Mouse (Mus musculus) megakaryocyte, embryonic 14.5 days (primary cell): ENCODE results near the gene Tmem119. TPM values are rescaled to one million over a fixed set of nuclear protein-coding genes. Genes with fewer than 3 reads are reported as not detected.

Experiments
- H3K27me3 ChIP-seq: replicated peaks from 2 replicates; pipeline ENCODE3; 2012; ENCODE audit warnings: inconsistent platforms
- H3K36me3 ChIP-seq: replicated peaks from 2 replicates; pipeline ENCODE3; 2012; ENCODE audit warnings: low read length, inconsistent platforms, mixed read lengths
- H3K4me1 ChIP-seq: 2 replicates; pipeline ENCODE4 v1.6.1; 2012; ENCODE audit warnings: inconsistent platforms
- H3K4me3 ChIP-seq: replicated peaks from 2 replicates; pipeline ENCODE3; 2012; ENCODE audit warnings: moderate library complexity, mild to moderate bottlenecking, inconsistent platforms
- H3K9me3 ChIP-seq: 2 replicates; pipeline ENCODE4 v1.6.1; 2012; ENCODE audit warnings: inconsistent platforms
- FLI1 ChIP-seq: IDR thresholded peaks from 2 replicates; pipeline ENCODE4 v1.6.1; 2012; ENCODE audit warnings: low read length, inconsistent platforms, mixed read lengths
- GATA1 ChIP-seq: IDR thresholded peaks from 3 replicates; pipeline ENCODE4 v1.6.1; 2012; ENCODE audit warnings: mixed read lengths, low read length, inconsistent platforms, borderline replicate concordance
- polyA plus RNA-seq: library from polyadenylated mRNA; stranded (reverse); fragments of >175 nt; gene quantifications from 2 replicates; pipeline ENCODE4 v1.2.3, GENCODE M21; 2012; ENCODE audit warnings: low replicate concordance; ENCODE audit not compliant: insufficient read depth

Tmem119 gene
- polyA plus RNA-seq, 1 experiment: 4.0 TPM

- peaks cover 29% of the 10 kb centered on the region for H3K36me3 ChIP-seq
- H3K9me3 ChIP-seq: no peaks in the 10 kb centered on the region
- TF ChIP-seq GATA1 (no peak), FLI1 (no peak)
- H3K27me3 ChIP-seq: peaks cover 3% of the 10 kb centered on the region
- peaks cover 58% of the 10 kb centered on the region for H3K4me1 ChIP-seq
- no peak overlapping the region for H3K4me3 ChIP-seq
These were observed 36.6 kb upstream of the Tmem119 start for GRCm38 (mm10) chr5:113836961-113837360.

DNA sequence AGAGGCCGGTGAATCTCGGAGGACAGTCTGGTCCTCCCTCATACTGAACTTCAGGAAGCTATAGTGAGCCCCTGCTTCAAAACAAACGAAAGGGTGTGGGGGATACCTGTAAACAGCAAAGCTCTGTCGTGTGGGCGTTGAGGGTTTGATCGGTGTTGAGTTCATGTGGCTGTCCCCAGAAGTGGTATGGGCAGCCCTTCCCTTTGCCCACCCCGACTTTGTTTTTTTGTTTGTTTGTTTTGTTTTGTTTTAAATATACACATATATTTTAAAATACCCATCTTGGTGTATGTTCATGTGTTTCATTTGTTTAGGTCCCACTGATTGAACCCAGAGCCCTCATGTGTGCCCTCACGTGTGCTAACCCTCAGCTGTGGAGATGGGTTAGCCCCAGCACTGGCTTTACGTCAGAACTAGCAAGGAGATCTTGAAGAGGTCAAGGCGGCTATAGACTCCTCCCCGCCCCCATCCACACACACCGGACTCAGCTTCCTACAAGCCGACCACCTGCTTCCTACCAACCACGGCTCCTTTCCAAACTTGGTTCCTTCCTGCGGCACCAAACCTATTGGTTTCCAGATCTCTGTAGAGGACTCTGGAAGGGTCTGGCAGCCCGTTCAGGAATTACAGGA is 33.1 kb upstream of the Tmem119 start:
- Histone ChIP-seq H3K36me3 (peaks cover 3% of the 10 kb centered on the region), H3K4me3 (no peak overlapping the region), H3K27me3 (peaks cover 7% of the 10 kb centered on the region), H3K4me1 (peaks cover 58% of the 10 kb centered on the region), H3K9me3 (no peaks in the 10 kb centered on the region)
- no peak for TF ChIP-seq FLI1
- TF ChIP-seq GATA1: no peak

DNA sequence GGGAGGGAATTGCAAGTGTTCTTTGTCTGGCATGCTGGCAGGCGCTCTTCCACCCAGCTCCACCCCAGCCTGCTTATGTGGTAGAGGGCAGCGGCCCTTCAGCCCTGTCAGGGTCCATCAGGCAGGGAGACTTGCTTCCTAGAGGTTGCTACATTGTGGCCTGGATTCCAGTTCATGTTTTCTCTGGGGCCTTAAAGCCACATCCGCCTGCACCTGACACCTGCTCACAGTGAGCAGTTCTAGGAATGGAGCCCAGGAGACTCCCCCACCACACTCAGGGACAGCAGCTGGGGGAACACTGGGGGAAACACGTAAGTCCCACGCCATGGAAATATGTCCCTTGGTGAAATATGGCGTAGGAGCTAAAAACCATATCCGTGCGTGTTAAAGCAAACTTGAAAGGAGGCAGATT is 32.2 kb upstream of the Tmem119 start, which contains the start of gene Selplg:
Gene Selplg (minus strand): TSS at position 155 of the 412 bp plus-strand sequence.
- H3K4me1 ChIP-seq: peaks cover 62% of the 10 kb centered on the region
- TF ChIP-seq FLI1 (no peak), GATA1 (no peak)
- no peak within 1 kb of the TSS for H3K4me3 ChIP-seq
- peaks cover 9% of the 10 kb centered on the region for H3K27me3 ChIP-seq
- H3K9me3 ChIP-seq: no peaks in the 10 kb centered on the region
- H3K36me3 ChIP-seq: no peaks in the 10 kb centered on the region

DNA sequence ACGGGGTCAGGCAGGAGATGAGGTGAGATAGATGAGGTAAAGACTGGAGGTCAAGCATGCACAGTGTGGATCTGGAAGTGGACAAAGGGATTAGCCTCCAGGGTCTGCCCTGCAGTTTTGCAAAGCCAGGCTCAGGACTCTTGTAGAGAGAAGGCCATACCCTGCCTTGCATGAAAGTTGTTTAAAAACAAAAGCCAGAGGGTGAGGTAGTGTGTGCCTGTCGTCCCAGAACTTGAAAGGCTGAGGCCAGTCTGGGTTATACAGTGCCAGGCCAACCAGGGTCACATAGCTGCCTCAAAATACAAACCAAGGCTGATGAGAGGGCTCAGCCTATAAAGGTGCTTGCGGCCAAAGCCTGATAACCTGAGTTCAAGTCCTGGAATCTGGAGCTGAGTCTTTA is 31.4 kb upstream of the Tmem119 start:
- Histone ChIP-seq H3K27me3 (peaks cover 12% of the 10 kb centered on the region), H3K4me3 (no peak overlapping the region), H3K36me3 (no peaks in the 10 kb centered on the region), H3K4me1 (peaks cover 60% of the 10 kb centered on the region), H3K9me3 (no peaks in the 10 kb centered on the region)
- TF ChIP-seq FLI1: no peak

- no peaks in the 10 kb centered on the region for H3K36me3 ChIP-seq
- H3K4me1 ChIP-seq: peaks cover 61% of the 10 kb centered on the region
- peaks cover 21% of the 10 kb centered on the region for H3K27me3 ChIP-seq
- peak overlapping the region; percentile 67 for H3K4me3 ChIP-seq
- TF ChIP-seq GATA1 (no peak), FLI1 (no peak)
- H3K9me3 ChIP-seq: no peaks in the 10 kb centered on the region
These were observed 30.5 kb upstream of the Tmem119 start for GRCm38 (mm10) chr5:113830796-113831195.

DNA sequence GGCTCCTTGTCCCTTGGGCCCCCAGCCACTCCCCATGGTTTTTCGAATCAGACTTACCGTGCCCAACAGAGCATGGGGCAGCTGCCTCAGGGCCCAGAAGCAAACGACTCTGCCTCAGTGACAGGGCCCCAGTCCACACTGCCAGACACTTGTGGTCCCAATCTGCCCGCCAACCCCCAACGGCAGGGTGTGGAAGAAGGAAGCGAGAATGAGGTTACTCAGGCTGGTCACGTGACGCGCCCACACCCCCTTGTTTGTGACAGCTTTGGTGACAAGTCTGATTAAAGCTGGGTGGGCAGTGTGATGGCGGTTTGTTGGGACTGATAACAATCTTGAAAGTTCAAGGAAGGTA is 30.0 kb upstream of the Tmem119 start:
- Histone ChIP-seq H3K36me3 (no peaks in the 10 kb centered on the region), H3K27me3 (peaks cover 27% of the 10 kb centered on the region), H3K4me1 (peaks cover 66% of the 10 kb centered on the region), H3K4me3 (peak overlapping the region; percentile 87), H3K9me3 (no peaks in the 10 kb centered on the region)
- no peak for TF ChIP-seq GATA1
- TF ChIP-seq FLI1: no peak

- Histone ChIP-seq H3K36me3 (no peaks in the 10 kb centered on the region), H3K4me3 (peak overlapping the region; percentile 87)
These were observed 29.4 kb upstream of the Tmem119 start for GRCm38 (mm10) chr5:113829566-113830291.

DNA sequence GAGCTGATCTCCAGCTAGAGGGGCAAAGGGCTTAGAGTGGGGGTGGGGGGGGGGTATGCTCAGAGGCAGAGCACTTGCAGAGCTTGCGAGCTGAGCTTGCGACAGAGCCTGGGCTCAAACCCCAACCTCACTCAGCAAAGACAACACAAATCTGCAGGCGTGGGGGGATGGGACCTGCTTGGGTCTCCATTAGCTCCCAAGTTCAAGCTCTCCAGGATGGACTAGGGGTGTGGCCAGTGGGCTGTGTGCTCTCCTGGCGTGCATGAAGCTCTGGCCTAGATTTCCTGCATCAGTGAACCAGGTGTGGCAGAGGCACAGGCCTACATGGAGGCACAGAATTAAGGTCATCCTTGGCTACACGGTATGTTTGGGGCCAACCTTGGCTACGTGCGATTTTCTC is 28.2 kb upstream of the Tmem119 start:
- Histone ChIP-seq H3K4me1 (peaks cover 69% of the 10 kb centered on the region), H3K9me3 (no peaks in the 10 kb centered on the region)
- no peak for TF ChIP-seq FLI1
- TF ChIP-seq GATA1: no peak

More at GRCm38 (mm10) chr5:113829566-113830291, 29.4 kb upstream of the Tmem119 start:
- TF ChIP-seq FLI1 (no peak), GATA1 (no peak)
- no peaks in the 10 kb centered on the region for H3K9me3 ChIP-seq
- peaks cover 66% of the 10 kb centered on the region for H3K4me1 ChIP-seq
- H3K27me3 ChIP-seq: peaks cover 30% of the 10 kb centered on the region

DNA sequence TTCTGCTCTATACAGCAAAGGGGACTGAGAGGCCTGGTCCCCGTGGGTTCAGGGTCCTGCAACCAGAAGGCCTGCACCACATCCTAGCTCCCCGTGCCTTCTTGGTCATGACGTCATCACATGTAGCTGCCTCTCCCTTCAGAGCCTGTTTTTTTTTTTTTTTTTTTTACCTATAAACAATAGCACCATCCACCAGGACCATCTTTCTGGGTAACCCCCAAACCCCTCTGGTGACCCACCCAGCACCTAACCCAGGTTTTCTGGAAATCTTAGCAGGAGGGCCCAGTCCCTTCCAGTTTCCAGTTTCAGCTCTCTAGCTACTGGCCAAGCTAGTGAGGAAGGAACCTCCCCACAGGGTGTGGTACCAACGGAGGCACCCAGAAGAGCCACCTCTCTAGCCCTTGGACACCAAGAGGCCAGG is 27.7 kb upstream of the Tmem119 start:
- no peaks in the 10 kb centered on the region for H3K36me3 ChIP-seq
- peaks cover 65% of the 10 kb centered on the region for H3K4me1 ChIP-seq
- H3K9me3 ChIP-seq: no peaks in the 10 kb centered on the region
- no peak for TF ChIP-seq GATA1
- H3K4me3 ChIP-seq: peak overlapping the region; percentile 71
- H3K27me3 ChIP-seq: peaks cover 36% of the 10 kb centered on the region

More for the DNA sequence above, 28.2 kb upstream of the Tmem119 start:
- Histone ChIP-seq H3K27me3 (peaks cover 36% of the 10 kb centered on the region), H3K36me3 (no peaks in the 10 kb centered on the region), H3K4me3 (peak overlapping the region; percentile 67)

- H3K4me3 ChIP-seq: no peak overlapping the region
- no peak for TF ChIP-seq GATA1
- no peak for TF ChIP-seq FLI1
- no peaks in the 10 kb centered on the region for H3K9me3 ChIP-seq
- peaks cover 57% of the 10 kb centered on the region for H3K4me1 ChIP-seq
- peaks cover 31% of the 10 kb centered on the region for H3K27me3 ChIP-seq
- peaks cover 3% of the 10 kb centered on the region for H3K36me3 ChIP-seq
These were observed 26.3 kb upstream of the Tmem119 start for GRCm38 (mm10) chr5:113826619-113827018.
